Mouse (Mus musculus): ENCODE results near the gene Klkb1.
A peak's percentile ranks its signal among the peaks of the same experiment; 100 is the strongest.

The Klkb1 gene

GRCm38 (mm10) chr8:45268485-45268884 lies 26.2 kb downstream of the Klkb1 start:
- no peak for DNase-seq (ENCODE audit: low spot score)

GRCm38 (mm10) chr8:45267611-45268391 lies 26.9 kb downstream of the Klkb1 start:
- DNase-seq (ENCODE audit: low spot score), result no peak

- DNase-seq (ENCODE audit: low spot score), result no peak
Observed at GRCm38 (mm10) chr8:45266993-45267392, 27.7 kb downstream of the Klkb1 start.

GRCm38 (mm10) chr8:45264918-45265317 lies 29.7 kb downstream of the Klkb1 start:
- DNase-seq (ENCODE audit: low spot score), result no peak

GRCm38 (mm10) chr8:45262851-45263250 lies 31.8 kb downstream of the Klkb1 start:
- DNase-seq (ENCODE audit: low spot score), result no peak

- DNase-seq (ENCODE audit: low spot score), result no peak
Observed at GRCm38 (mm10) chr8:45261920-45262319, 32.7 kb downstream of the Klkb1 start, which contains the start of gene F11. Gene F11 (minus strand): TSS chr8:45262031.

GRCm38 (mm10) chr8:45258421-45258820 lies 36.2 kb downstream of the Klkb1 start:
- no peak for DNase-seq (ENCODE audit: low spot score)

- no peak for DNase-seq (ENCODE audit: low spot score)
Observed at GRCm38 (mm10) chr8:45255040-45255439, 39.6 kb downstream of the Klkb1 start.

GRCm38 (mm10) chr8:45254194-45254842 lies 40.3 kb downstream of the Klkb1 start:
- DNase-seq (ENCODE audit: low spot score), result no peak

GRCm38 (mm10) chr8:45253586-45253985 lies 41.1 kb downstream of the Klkb1 start:
- no peak for DNase-seq (ENCODE audit: low spot score)

GRCm38 (mm10) chr8:45253111-45253510 lies 41.5 kb downstream of the Klkb1 start:
- DNase-seq (ENCODE audit: low spot score), result no peak

- no peak for DNase-seq (ENCODE audit: low spot score)
Observed at GRCm38 (mm10) chr8:45246307-45246706, 48.4 kb downstream of the Klkb1 start.

- DNase-seq (ENCODE audit: low spot score), result no peak
Observed at GRCm38 (mm10) chr8:45239363-45239762, 55.3 kb downstream of the Klkb1 start.

GRCm38 (mm10) chr8:45238282-45238681 lies 56.4 kb downstream of the Klkb1 start:
- DNase-seq (ENCODE audit: low spot score), result peak; percentile 40

GRCm38 (mm10) chr8:45236164-45236912 lies 58.3 kb downstream of the Klkb1 start:
- DNase-seq (ENCODE audit: low spot score), result peak; percentile 12

- no peak for DNase-seq (ENCODE audit: low spot score)
Observed at GRCm38 (mm10) chr8:45235228-45235627, 59.4 kb downstream of the Klkb1 start.

GRCm38 (mm10) chr8:45233256-45233655 lies 61.4 kb downstream of the Klkb1 start:
- no peak for DNase-seq (ENCODE audit: low spot score)

Data from left cerebral cortex, adult 11 months (tissue).